Mouse (Mus musculus) C2C12 (cell line): ENCODE data around the gene Cfap61.

Experiments used
- CEBPB ChIP-seq: IDR thresholded peaks from one replicate; pipeline ENCODE4 v1.6.1; 2011; ENCODE audit warnings: low read depth, mild to moderate bottlenecking, control low read depth, moderate library complexity
- CTCF ChIP-seq: IDR thresholded peaks from one replicate; pipeline ENCODE4 v1.5.1; 2011; ENCODE audit not compliant: control insufficient read depth, insufficient read depth, insufficient read length
- FOSL1 ChIP-seq: IDR thresholded peaks from one replicate; pipeline ENCODE4 v1.8.0; 2011; ENCODE audit warnings: mild to moderate bottlenecking, low read length; ENCODE audit not compliant: poor library complexity, insufficient read depth, severe bottlenecking
- MAX ChIP-seq: IDR thresholded peaks from one replicate; pipeline ENCODE4 v1.6.1; 2011; ENCODE audit warnings: mild to moderate bottlenecking, control low read depth
- MYOG ChIP-seq: IDR thresholded peaks from one replicate; pipeline ENCODE4 v1.6.1; 2011; ENCODE audit not compliant: control insufficient read depth, insufficient read length; ENCODE audit errors: extremely low read depth

GRCm38 (mm10) chr2:146222279-146223175 lies 287.9 kb downstream of the Cfap61 start:
- no peak for TF ChIP-seq CTCF
- no peak for TF ChIP-seq MYOG
- TF ChIP-seq CEBPB: no peak
- no peak for TF ChIP-seq FOSL1
- TF ChIP-seq MAX: no peak
